Mouse (Mus musculus): Measurements from ENCODE around the gene Upf1. TPM values are rescaled to one million over a fixed set of nuclear protein-coding genes. Genes with fewer than 3 reads are reported as not detected.

Gene Upf1
- total RNA-seq, 2 experiments from 2014 or later, result 46.9 to 48.1 TPM

- peak in 1 of 2 experiments; percentile 51 for DNase-seq (ENCODE audit: extremely low spot score in 1 of 2, low spot score in 2 of 2)
- intact Hi-C loops (cut with DNase I), result no loop called here
Observed at GRCm38 (mm10) chr8:70331526-70331925, 21.6 kb downstream of the Upf1 start.

GRCm38 (mm10) chr8:70330741-70331364 lies 22.2 kb downstream of the Upf1 start:
- intact Hi-C loops (cut with DNase I), result no loop called here
- peak in 1 of 2 experiments; percentile 82 for DNase-seq (ENCODE audit: extremely low spot score in 1 of 2, low spot score in 2 of 2)

GRCm38 (mm10) chr8:70329835-70330740 lies 23.0 kb downstream of the Upf1 start:
- DNase-seq (ENCODE audit: extremely low spot score in 1 of 2, low spot score in 2 of 2), result peak in 1 of 2 experiments; percentile 59
- intact Hi-C loops (cut with DNase I), result no loop called here

- intact Hi-C loops (cut with DNase I), result no loop called here
- peak in 1 of 2 experiments; percentile 19 for DNase-seq (ENCODE audit: extremely low spot score in 1 of 2, low spot score in 2 of 2)
Observed at GRCm38 (mm10) chr8:70329124-70329834, 23.8 kb downstream of the Upf1 start, which contains the start of gene Gdf1. TSS of gene Gdf1 (plus strand) at chr8:70329817.

- no peak for DNase-seq (ENCODE audit: extremely low spot score in 1 of 2, low spot score in 2 of 2)
- intact Hi-C loops (cut with DNase I), result no loop called here
Observed at GRCm38 (mm10) chr8:70327512-70327911, 25.6 kb downstream of the Upf1 start.

- intact Hi-C loops (cut with DNase I), result no loop called here
- DNase-seq (ENCODE audit: extremely low spot score in 1 of 2, low spot score in 2 of 2), result peak in 1 of 2 experiments; percentile 17
Observed at GRCm38 (mm10) chr8:70323716-70324115, 29.4 kb downstream of the Upf1 start.

- intact Hi-C loops (cut with DNase I), result no loop called here
- DNase-seq (ENCODE audit: extremely low spot score in 1 of 2, low spot score in 2 of 2), result no peak
Observed at GRCm38 (mm10) chr8:70317872-70318271, 35.2 kb downstream of the Upf1 start.

- DNase-seq (ENCODE audit: extremely low spot score in 1 of 2, low spot score in 2 of 2), result peak; percentile 90 to 95
Observed at GRCm38 (mm10) chr8:70316511-70317504, 36.3 kb downstream of the Upf1 start.

GRCm38 (mm10) chr8:70315624-70316510 lies 37.2 kb downstream of the Upf1 start, which contains the start of gene Cers1:
TSS of gene Cers1 (plus strand) at chr8:70315775.
- DNase-seq (ENCODE audit: extremely low spot score in 1 of 2, low spot score in 2 of 2), result peak; percentile 64 to 84
- intact Hi-C loops (cut with DNase I), result no loop called here

More at GRCm38 (mm10) chr8:70316511-70317504, 36.3 kb downstream of the Upf1 start:
- intact Hi-C loops (cut with DNase I), result no loop called here

GRCm38 (mm10) chr8:70313399-70313798 lies 39.7 kb downstream of the Upf1 start:
- intact Hi-C loops (cut with DNase I), result no loop called here
- DNase-seq (ENCODE audit: extremely low spot score in 1 of 2, low spot score in 2 of 2), result no peak

- DNase-seq (ENCODE audit: extremely low spot score in 1 of 2, low spot score in 2 of 2), result no peak
- intact Hi-C loops (cut with DNase I), result no loop called here
Observed at GRCm38 (mm10) chr8:70309311-70309710, 43.8 kb downstream of the Upf1 start.

GRCm38 (mm10) chr8:70302901-70303300 lies 50.2 kb downstream of the Upf1 start:
- no peak for DNase-seq (ENCODE audit: extremely low spot score in 1 of 2, low spot score in 2 of 2)
- intact Hi-C loops (cut with DNase I), result no loop called here

- intact Hi-C loops (cut with DNase I), result no loop called here
- DNase-seq (ENCODE audit: extremely low spot score in 1 of 2, low spot score in 2 of 2), result peak; percentile 95
Observed at GRCm38 (mm10) chr8:70302358-70302890, 50.7 kb downstream of the Upf1 start, which contains the start of the genes Ddx49 and Cope. TSS of gene Ddx49 (minus strand) at chr8:70302489. TSS of gene Cope (plus strand) at chr8:70302518.

GRCm38 (mm10) chr8:70300881-70301280 lies 52.2 kb downstream of the Upf1 start:
- no peak for DNase-seq (ENCODE audit: extremely low spot score in 1 of 2, low spot score in 2 of 2)
- intact Hi-C loops (cut with DNase I), result no loop called here

GRCm38 (mm10) chr8:70293988-70294405 lies 59.1 kb downstream of the Upf1 start:
- DNase-seq (ENCODE audit: extremely low spot score in 1 of 2, low spot score in 2 of 2), result no peak

GRCm38 (mm10) chr8:70286737-70287136 lies 66.3 kb downstream of the Upf1 start:
- no peak for DNase-seq (ENCODE audit: extremely low spot score in 1 of 2, low spot score in 2 of 2)
- intact Hi-C loops (cut with DNase I), result no loop called here

More at GRCm38 (mm10) chr8:70293988-70294405, 59.1 kb downstream of the Upf1 start:
- intact Hi-C loops (cut with DNase I), result no loop called here

- no peak for DNase-seq (ENCODE audit: extremely low spot score in 1 of 2, low spot score in 2 of 2)
- intact Hi-C loops (cut with DNase I), result no loop called here
Observed at GRCm38 (mm10) chr8:70285304-70285703, 67.8 kb downstream of the Upf1 start.

All from left cerebral cortex, postnatal 10 days (tissue).